ENCODE assay signal across 22 mouse cellular contexts in the genomic region with DNA sequence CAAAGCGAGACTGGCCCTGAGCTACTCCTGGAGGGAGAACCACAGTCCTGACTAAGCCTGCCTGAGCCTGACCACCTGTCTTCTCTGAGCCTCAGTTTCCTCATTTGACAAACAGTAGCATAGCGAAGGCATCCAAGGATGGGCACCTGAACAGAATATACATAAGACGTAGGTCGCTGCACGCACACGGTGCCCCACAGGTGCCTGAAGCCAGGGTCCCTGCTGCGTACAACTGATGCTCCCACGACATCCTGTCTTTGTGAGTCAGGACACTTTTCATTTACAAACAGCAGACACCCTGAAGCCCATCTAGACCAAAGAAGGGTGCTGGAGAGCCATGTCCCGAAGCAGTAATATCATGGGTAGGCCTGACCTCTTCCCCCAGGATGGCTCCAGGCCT. TPM values are rescaled to one million over a fixed set of nuclear protein-coding genes. Genes with fewer than 3 reads are reported as not detected.
DNase-seq lines count a peak whose midpoint lies in the region; ATAC-seq and TF ChIP-seq lines count a peak whose summit lies in the region.
"Had no signal": no experiment of that assay in that cellular context is flagged by ENCODE, and none has a peak within 500 bp of the region (broad histone marks: within the 10 kb centered on the region; RNA-seq: fewer than 3 reads in every experiment).

No protein-coding gene starts in this region.

- no peaks in the 10 kb centered on the region for H3K27me3 ChIP-seq in heart, embryonic 10.5 days (ENCODE audit: insufficient read depth, poor library complexity, severe bottlenecking)
- no peaks in the 10 kb centered on the region for H3K27me3 ChIP-seq in forebrain, postnatal 0 days (ENCODE audit: insufficient read depth, low read length)
- H3K27me3 ChIP-seq: embryonic facial prominence, embryonic 13.5 days; forebrain, embryonic 13.5 days; heart, embryonic 12.5 days; hindbrain, embryonic 15.5 days had no signal

- H3K36me3 ChIP-seq in heart, embryonic 10.5 days, result peaks cover 4% of the 10 kb centered on the region; the same call in 1 of the 2 replicates
- H3K36me3 ChIP-seq in forebrain, postnatal 0 days (ENCODE audit: insufficient read depth), result no peaks in the 10 kb centered on the region
- H3K36me3 ChIP-seq: embryonic facial prominence, embryonic 13.5 days; heart, embryonic 12.5 days; hindbrain, embryonic 15.5 days had no signal

- no peaks in the 10 kb centered on the region for H3K9me3 ChIP-seq in heart, embryonic 10.5 days
- no peaks in the 10 kb centered on the region for H3K9me3 ChIP-seq in forebrain, postnatal 0 days (ENCODE audit: low read length)
- H3K9me3 ChIP-seq: embryonic facial prominence, embryonic 13.5 days; forebrain, embryonic 13.5 days; heart, embryonic 12.5 days; hindbrain, embryonic 15.5 days had no signal

- peaks cover 30% of the 10 kb centered on the region for H3K4me1 ChIP-seq in heart, embryonic 10.5 days
- no peaks in the 10 kb centered on the region for H3K4me1 ChIP-seq in forebrain, postnatal 0 days (ENCODE audit: insufficient read depth)
- H3K4me1 ChIP-seq: embryonic facial prominence, embryonic 13.5 days; forebrain, embryonic 13.5 days; hindbrain, embryonic 15.5 days had no signal

- WGBS in heart, embryonic 10.5 days, result 90% methylated on average over 9 of the region's 9 CpGs
- 94% methylated on average over 9 of the region's 9 CpGs for WGBS in forebrain, postnatal 0 days

- H3K4me3 ChIP-seq in heart, embryonic 10.5 days, result no peak overlapping the region
- no peak overlapping the region for H3K4me3 ChIP-seq in forebrain, postnatal 0 days (ENCODE audit: low read depth, low read length)
- H3K4me3 ChIP-seq: embryonic facial prominence, embryonic 13.5 days; forebrain, embryonic 13.5 days; gastrocnemius, adult 2 months; heart, adult 2 months; heart, embryonic 12.5 days; hindbrain, embryonic 15.5 days had no signal

- H3K4me2 ChIP-seq in forebrain, postnatal 0 days (ENCODE audit: low read depth), result no peak overlapping the region
- H3K4me2 ChIP-seq: embryonic facial prominence, embryonic 13.5 days; forebrain, embryonic 13.5 days; heart, embryonic 12.5 days had no signal

- no peak for DNase-seq in heart, embryonic 10.5 days (ENCODE audit: low spot score)
- no peak for DNase-seq in heart, adult 11 months
- peak; percentile 59 for DNase-seq in CD4-positive helper T cell, adult 2 months (ENCODE audit: low read depth, low spot score)
- peak; percentile 58 for DNase-seq in naive thymus-derived CD4-positive, alpha-beta T cell, adult 2 months (ENCODE audit: low read depth)
- no peak for DNase-seq in heart, postnatal 4 days
- DNase-seq in forebrain, postnatal 0 days, result no peak
- DNase-seq: adrenal gland, postnatal 10 days; B cell, adult 2 months; cerebellum, adult 11 months; cerebellum, adult 9-10 months; cerebellum, postnatal 36 days; gastrocnemius, adult 2 months; gastrocnemius, postnatal 25 days; heart, adult 2 months; kidney, adult 11 months had no signal

- peak; percentile 34 for ATAC-seq in activated CD4-positive, CD25-positive, alpha-beta regulatory T cell, adult 4 months
- ATAC-seq in forebrain, postnatal 0 days, result no peak
- ATAC-seq: forebrain, embryonic 13.5 days had no signal

- 0 out of 2 replicates have a peak overlapping the region, but pooled peaks have one; percentile 23 for H3K27ac ChIP-seq in heart, embryonic 10.5 days
- no peak overlapping the region for H3K27ac ChIP-seq in forebrain, postnatal 0 days (ENCODE audit: low read depth, low read length)
- H3K27ac ChIP-seq: embryonic facial prominence, embryonic 13.5 days; forebrain, embryonic 13.5 days; gastrocnemius, adult 2 months; heart, adult 2 months; hindbrain, embryonic 15.5 days had no signal

- no peak for TF ChIP-seq CTCF in forebrain, postnatal 0 days (IDR thresholded peaks at IDR 0.05; ENCODE audit: low read depth)

- no peak overlapping the region for H3K9ac ChIP-seq in forebrain, postnatal 0 days
- H3K9ac ChIP-seq: embryonic facial prominence, embryonic 13.5 days; forebrain, embryonic 13.5 days; heart, embryonic 12.5 days; hindbrain, embryonic 15.5 days had no signal

RNA-seq across cellular contexts. Expression of a gene that starts 11.0 kb away (rescaled TPM):
- 4.3 and 6.3 TPM in 2 replicates for polyA plus RNA-seq in heart, embryonic 10.5 days (2016; fragmentation: Nextera tagmentation; extraction: Ambion mirVana)
- 100 to 1,000 TPM; 784 to 813 TPM for polyA plus RNA-seq in activated CD4-positive, CD25-positive, alpha-beta regulatory T cell, adult 4 months (2017; shearing (Covaris generic))
- 1 to 10 TPM; 1.1 to 1.4 TPM for total RNA-seq in heart, postnatal 4 days (2021)
- total RNA-seq in forebrain, postnatal 0 days (2014; rRNA removed), result 1.4 and 1.7 TPM in 2 replicates
- 0.15 and 0.38 TPM in 2 replicates for polyA plus RNA-seq in forebrain, postnatal 0 days (2015; fragmentation: Nextera tagmentation; extraction: Ambion mirVana)
- total RNA-seq: gastrocnemius, adult 2 months had no signal

RNA-seq across cellular contexts. Expression of a gene that starts 18.8 kb away (rescaled TPM):
- polyA plus RNA-seq in heart, embryonic 10.5 days (2016; fragmentation: Nextera tagmentation; extraction: Ambion mirVana), result 58.2 and 58.9 TPM in 2 replicates
- 10 to 100 TPM; 26.7 to 43.3 TPM for polyA plus RNA-seq in activated CD4-positive, CD25-positive, alpha-beta regulatory T cell, adult 4 months (2017; shearing (Covaris generic))
- total RNA-seq in heart, postnatal 4 days (2021), result 10 to 100 TPM; 36.8 to 37.3 TPM
- 102 and 198 TPM in 2 replicates for total RNA-seq in forebrain, postnatal 0 days (2014; rRNA removed)
- polyA plus RNA-seq in forebrain, postnatal 0 days (2015; fragmentation: Nextera tagmentation; extraction: Ambion mirVana), result 71.3 and 78.4 TPM in 2 replicates

RNA-seq across cellular contexts. Expression of a gene that starts 38.1 kb away (rescaled TPM):
- 1.5 and 1.6 TPM in 2 replicates for polyA plus RNA-seq in heart, embryonic 10.5 days (2016; fragmentation: Nextera tagmentation; extraction: Ambion mirVana)
- polyA plus RNA-seq in activated CD4-positive, CD25-positive, alpha-beta regulatory T cell, adult 4 months (2017; shearing (Covaris generic)), result 1 to 10 TPM; 2.1 to 3.4 TPM
- total RNA-seq in heart, postnatal 4 days (2021), result 10 to 100 TPM in 1 of 2 experiments, 1 to 10 TPM in 1; 7.5 to 10.1 TPM
- 5.2 and 6.3 TPM in 2 replicates for total RNA-seq in forebrain, postnatal 0 days (2014; rRNA removed)
- 2.2 and 2.4 TPM in 2 replicates for polyA plus RNA-seq in forebrain, postnatal 0 days (2015; fragmentation: Nextera tagmentation; extraction: Ambion mirVana)

RNA-seq across cellular contexts. Expression of a gene that starts 56.3 kb away (rescaled TPM):
- polyA plus RNA-seq in heart, embryonic 10.5 days (2016; fragmentation: Nextera tagmentation; extraction: Ambion mirVana), result not detected in 2 replicates
- 10 to 100 TPM in 1 of 2 experiments, not detected in 1; 10.8 TPM for polyA plus RNA-seq in activated CD4-positive, CD25-positive, alpha-beta regulatory T cell, adult 4 months (2017; shearing (Covaris generic))
- under 1 TPM; 0.45 to 0.72 TPM for total RNA-seq in heart, postnatal 4 days (2021)
- total RNA-seq in forebrain, postnatal 0 days (2014; rRNA removed), result 0.67 TPM in 1 of 2 replicates, not detected in the other
- polyA plus RNA-seq in forebrain, postnatal 0 days (2015; fragmentation: Nextera tagmentation; extraction: Ambion mirVana), result not detected in 2 replicates
- total RNA-seq: gastrocnemius, adult 2 months had no signal
- polyA plus RNA-seq: embryonic facial prominence, embryonic 13.5 days; forebrain, embryonic 13.5 days; heart, embryonic 12.5 days; hindbrain, embryonic 11.5 days; intestine, embryonic 14.5 days had no signal

Comparison
In these comparisons a context has a peak if more than half of its experiments do, and no peak if none do; other contexts are left out.
1. DNase-seq: peak in CD4-positive helper T cell, adult 2 months (single experiment) and naive thymus-derived CD4-positive, alpha-beta T cell, adult 2 months (single experiment); none in heart, embryonic 10.5 days (single experiment), heart, adult 11 months (single experiment), heart, postnatal 4 days (single experiment) and forebrain, postnatal 0 days (single experiment).
2. RNA of a gene that starts 11.0 kb away (polyA plus RNA-seq): 784 to 813 TPM in activated CD4-positive, CD25-positive, alpha-beta regulatory T cell, adult 4 months; 4.3 to 6.3 TPM in heart, embryonic 10.5 days and 0.15 to 0.38 TPM in forebrain, postnatal 0 days; every median in the first group is over 100 times any median in the second.